Mouse (Mus musculus) liver, embryonic 14.5 days (tissue): ENCODE data around the gene Lrrc4. TPM values are rescaled to one million over a fixed set of nuclear protein-coding genes. Genes with fewer than 3 reads are reported as not detected.

Experiments used
- ATAC-seq: fragments of 200-750 bp; cut with Nextera tagmentation; 2 replicates; pipeline ENCODE4 v1.8.0; 2017; ENCODE audit warnings: moderate number of reproducible peaks, mild to moderate bottlenecking, moderate library complexity; ENCODE audit not compliant: insufficient read depth
- DNase-seq, 3 experiments: peaks; one replicate each; pipeline ENCODE4 v3.0.0-alpha.2; 2012 to 2013; ENCODE audit warnings: low read depth in 3 of 3, low spot score in 3 of 3
- H3K27ac ChIP-seq: fragments of 300-500 bp; sonication (generic); 2 replicates; pipeline ENCODE4 v1.5.1; 2014; ENCODE audit warnings: moderate library complexity, mild to moderate bottlenecking, control low read depth, inconsistent platforms
- H3K27me3 ChIP-seq: fragments of 300-500 bp; sonication (generic); 2 replicates; pipeline ENCODE4 v1.6.1; 2014; ENCODE audit warnings: mild to moderate bottlenecking, low read length, moderate library complexity; ENCODE audit not compliant: control insufficient read depth, insufficient read depth
- H3K36me3 ChIP-seq: fragments of 300-500 bp; sonication (generic); replicated peaks from 2 replicates; pipeline ENCODE4 v1.6.1; 2014; ENCODE audit warnings: low read depth; ENCODE audit not compliant: control insufficient read depth, insufficient read depth
- H3K4me1 ChIP-seq, 2 experiments: fragments of 200-500 bp in 1 of 2; fragments of 300-500 bp in 1 of 2; sonication (generic) in 1 of 2; replicated peaks; 2 replicates each; pipeline ENCODE4 v1.6.1; 2012 to 2014; ENCODE audit warnings: antibody characterized with exemption in 1 of 2, inconsistent platforms in 1 of 2, low read length in 1 of 2; ENCODE audit not compliant: control insufficient read depth in 2 of 2, insufficient read depth in 2 of 2
- H3K4me2 ChIP-seq: fragments of 300-500 bp; sonication (generic); 2 replicates; pipeline ENCODE4 v1.6.1; 2014; ENCODE audit warnings: low read depth, mild to moderate bottlenecking, control low read depth, moderate library complexity
- H3K4me3 ChIP-seq, 2 experiments: fragments of 200-500 bp in 1 of 2; fragments of 300-500 bp in 1 of 2; sonication (generic) in 1 of 2; 2 replicates each; pipeline ENCODE4 v1.5.1; 2012 to 2014; ENCODE audit warnings: low read depth in 2 of 2, low read length in 2 of 2, mild to moderate bottlenecking in 2 of 2, control low read depth in 1 of 2, inconsistent platforms in 1 of 2, moderate library complexity in 1 of 2; ENCODE audit not compliant: insufficient read depth in 1 of 2
- H3K9ac ChIP-seq: fragments of 300-500 bp; sonication (generic); replicated peaks from 2 replicates; pipeline ENCODE4 v1.6.1; 2014; ENCODE audit warnings: mild to moderate bottlenecking, control low read depth, moderate library complexity
- H3K9me3 ChIP-seq: fragments of 300-500 bp; sonication (generic); 2 replicates; pipeline ENCODE4 v1.6.1; 2016; ENCODE audit warnings: low read length, mixed read lengths; ENCODE audit not compliant: control insufficient read depth
- CTCF ChIP-seq: IDR thresholded peaks from 2 replicates; pipeline ENCODE4 v1.5.1; 2016; ENCODE audit warnings: antibody characterized with exemption, low read depth, control low read depth
- EP300 ChIP-seq: IDR thresholded peaks from 2 replicates; pipeline ENCODE4 v1.6.1; 2016; ENCODE audit warnings: antibody characterized with exemption, low read depth
- WGBS: fragments of 180-500 bp; shearing (Covaris S2); extraction: QIAGEN DNeasy Blood & Tissue Kit; methylation state at CpG from one replicate; pipeline ENCODE4 v1.1.7; 2014; ENCODE audit not compliant: insufficient replicate concordance; 5-methylcytosine and 5-hydroxymethylcytosine counted together
- polyA plus RNA-seq, 2 experiments: library from polyadenylated mRNA; depleted of rRNA in 1 of 2; stranded (reverse) in 1 of 2; unstranded in 1 of 2; fragments of >200 nt; fragmentation: Nextera tagmentation in 1 of 2; extraction: Ambion mirVana in 1 of 2; gene quantifications; 2 replicates each; pipeline versions ENCODE4 v1.2.1 to v1.2.3; 2012 to 2014

The Lrrc4 gene
- polyA plus RNA-seq, 2 experiments, result 0.06 to 0.10 TPM

DNA sequence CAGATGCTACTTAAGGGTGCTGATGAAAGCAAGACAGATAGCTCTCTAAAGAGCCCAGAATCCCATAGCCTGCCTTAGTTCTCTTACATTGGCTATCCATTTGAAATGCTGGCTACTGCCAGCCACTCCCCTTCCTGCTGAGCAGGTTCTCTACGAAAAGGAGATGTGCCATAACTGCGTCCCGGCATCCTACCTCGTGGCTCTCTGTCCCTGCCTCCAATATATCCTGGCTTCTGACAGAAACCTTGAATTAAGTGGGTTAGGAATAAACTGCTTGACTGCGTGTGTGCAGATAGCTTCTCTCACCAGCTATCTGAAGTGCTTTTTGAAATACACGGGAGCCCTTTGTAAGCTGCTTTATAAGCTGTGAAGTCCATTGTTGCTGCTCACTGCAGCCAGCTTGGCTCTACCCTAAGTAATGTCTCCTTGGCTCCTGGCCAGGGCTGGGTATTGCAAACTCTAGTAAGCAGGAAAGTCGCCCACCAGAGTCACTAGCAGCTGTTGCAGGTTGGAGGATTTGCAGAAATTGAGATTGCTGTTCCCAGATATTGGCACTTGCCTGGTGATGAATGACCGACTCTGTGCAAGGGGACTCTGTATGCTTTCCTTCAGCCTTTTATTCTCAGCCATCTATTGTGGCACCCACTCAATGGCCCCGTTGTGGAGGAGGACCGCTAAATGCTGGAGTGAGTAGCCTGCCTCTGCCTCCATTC is 75.1 kb downstream of the Lrrc4 start:
- peaks cover 7 to 9% of the 10 kb centered on the region in 2 experiments for H3K4me1 ChIP-seq
- H3K4me2 ChIP-seq, result no peak overlapping the region
- ATAC-seq (no peak), DNase-seq (no peak)
- H3K27ac ChIP-seq, result no peak overlapping the region
- 81% methylated on average over 10 of the region's 10 CpGs for WGBS
- H3K27me3 ChIP-seq, result no peaks in the 10 kb centered on the region
- H3K4me3 ChIP-seq, result no peak overlapping the region
- H3K9me3 ChIP-seq, result no peaks in the 10 kb centered on the region
- TF ChIP-seq CTCF (no peak), EP300 (no peak)
- H3K9ac ChIP-seq, result no peak overlapping the region
- no peaks in the 10 kb centered on the region for H3K36me3 ChIP-seq

GRCm38 (mm10) chr6:28754127-28754898 is 77.2 kb downstream of the Lrrc4 start:
- DNase-seq, result peak; percentile 40 to 49 (median 49)
- no peak overlapping the region for H3K4me3 ChIP-seq
- H3K9me3 ChIP-seq, result no peaks in the 10 kb centered on the region
- peak overlapping the region; percentile 35; the same call in 1 of the 2 replicates for H3K4me2 ChIP-seq
- ATAC-seq, result peak; percentile 88
- H3K27ac ChIP-seq, result no peak overlapping the region
- no peak for TF ChIP-seq CTCF
- no peak for TF ChIP-seq EP300
- no peak overlapping the region for H3K9ac ChIP-seq
- peaks cover 7 to 9% of the 10 kb centered on the region in 2 experiments for H3K4me1 ChIP-seq
- WGBS, result 57% methylated on average over 6 of the region's 6 CpGs
- no peaks in the 10 kb centered on the region for H3K36me3 ChIP-seq
- H3K27me3 ChIP-seq, result no peaks in the 10 kb centered on the region

- H3K4me3 ChIP-seq, result no peak overlapping the region
- no peaks in the 10 kb centered on the region for H3K27me3 ChIP-seq
- no peak overlapping the region for H3K4me2 ChIP-seq
- H3K36me3 ChIP-seq, result no peaks in the 10 kb centered on the region
- no peak overlapping the region for H3K9ac ChIP-seq
- H3K9me3 ChIP-seq, result no peaks in the 10 kb centered on the region
- no peak overlapping the region for H3K27ac ChIP-seq
- ATAC-seq (no peak), DNase-seq (no peak)
- 85% methylated on average over 5 of the region's 5 CpGs for WGBS
- TF ChIP-seq EP300 (no peak), CTCF (no peak)
- peaks cover 7 to 9% of the 10 kb centered on the region in 2 experiments for H3K4me1 ChIP-seq
Observed at GRCm38 (mm10) chr6:28753681-28754080, 77.9 kb downstream of the Lrrc4 start.

DNA sequence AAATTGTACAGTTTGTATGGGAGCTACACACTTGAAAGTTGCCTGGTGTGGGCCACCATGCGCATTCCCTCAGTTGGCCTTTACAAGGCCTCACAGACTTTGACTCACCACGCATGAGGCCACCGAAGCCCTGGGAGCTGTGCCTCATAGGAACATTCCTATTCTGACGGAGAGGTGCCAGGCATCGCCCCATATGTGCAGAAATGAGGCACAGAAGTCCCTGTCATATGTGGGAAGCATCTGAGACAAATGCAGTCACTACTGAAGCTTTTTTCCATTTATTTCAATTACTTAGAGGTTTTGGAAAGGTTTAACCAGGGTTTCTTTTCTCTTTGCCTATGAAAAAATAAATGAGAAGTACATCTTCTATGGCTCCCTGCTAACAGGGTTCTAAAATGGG is 78.3 kb downstream of the Lrrc4 start:
- H3K36me3 ChIP-seq, result no peaks in the 10 kb centered on the region
- no peak overlapping the region for H3K9ac ChIP-seq
- DNase-seq (no peak), ATAC-seq (no peak)
- H3K9me3 ChIP-seq, result no peaks in the 10 kb centered on the region
- no peaks in the 10 kb centered on the region for H3K27me3 ChIP-seq
- H3K27ac ChIP-seq, result no peak overlapping the region
- H3K4me2 ChIP-seq, result no peak overlapping the region
- H3K4me3 ChIP-seq, result no peak overlapping the region
- peaks cover 7 to 9% of the 10 kb centered on the region in 2 experiments for H3K4me1 ChIP-seq
- no peak for TF ChIP-seq EP300
- no peak for TF ChIP-seq CTCF
- WGBS, result 84% methylated on average over 5 of the region's 5 CpGs

- Histone ChIP-seq H3K9ac (no peak overlapping the region), H3K9me3 (no peaks in the 10 kb centered on the region), H3K36me3 (no peaks in the 10 kb centered on the region; the same call in 1 of the 2 replicates), H3K4me3 (no peak overlapping the region), H3K27ac (no peak overlapping the region), H3K4me2 (no peak overlapping the region), H3K4me1 (peaks cover 7 to 9% of the 10 kb centered on the region in 2 experiments), H3K27me3 (no peaks in the 10 kb centered on the region)
- ATAC-seq (no peak), DNase-seq (no peak)
- WGBS, result 80% methylated on average over 3 of the region's 3 CpGs
- TF ChIP-seq EP300 (no peak), CTCF (no peak)
Observed at GRCm38 (mm10) chr6:28751186-28751585, 80.4 kb downstream of the Lrrc4 start.
